In genomic region chr3:53656878-53657561, GRCm38 (mm10) we compare ENCODE assay signal across 9 mouse cellular contexts. TPM values are rescaled to one million over a fixed set of nuclear protein-coding genes. Genes with fewer than 3 reads are reported as not detected.
DNase-seq lines count a peak whose midpoint lies in the region; ATAC-seq and TF ChIP-seq lines count a peak whose summit lies in the region.
"Had no signal": no experiment of that assay in that cellular context is flagged by ENCODE, and none has a peak within 500 bp of the region (broad histone marks: within the 10 kb centered on the region; RNA-seq: fewer than 3 reads in every experiment).

Gene Frem2, minus strand, starts transcription at chr3:53657355.

- POLR2A ChIA-PET in Patski (lab: Charles Lee) = no interaction called here

- intact Hi-C loops in gastrocnemius, postnatal 14 days (cut with DNase I; ENCODE audit: low total_unique reads) = loop anchor here (2.0 kb wide), 1 partner anchor 66 kb away; no protein-coding TSS in a partner anchor
- intact Hi-C loops in left cerebral cortex, postnatal 14 days (cut with DNase I) = loop anchor here (5.0 kb wide), 2 partner anchors 65 to 130 kb away; no protein-coding TSS in a partner anchor

- CTCF ChIA-PET in Patski (lab: Charles Lee) = no interaction called here

- peaks cover 15% of the 10 kb centered on the region for H3K9me3 ChIP-seq in hindbrain, embryonic 16.5 days (ENCODE audit: control insufficient read depth, low read length)
- H3K9me3 ChIP-seq in stomach, embryonic 14.5 days (ENCODE audit: control insufficient read depth, low read depth, low read length) = peaks cover 25% of the 10 kb centered on the region

- no peak within 1 kb of the TSS for H3K27ac ChIP-seq in brown adipose tissue, adult 24 weeks (replicated peaks; ENCODE audit: low read depth, low read length)
- H3K27ac ChIP-seq in hindbrain, embryonic 16.5 days (ENCODE audit: low read depth, low read length) = no peak within 1 kb of the TSS; the same call in 1 of the 2 replicates
- peak within 1 kb of the TSS; percentile 74; the same call in 1 of the 2 replicates for H3K27ac ChIP-seq in stomach, embryonic 14.5 days (ENCODE audit: low read length)

- WGBS in hindbrain, embryonic 16.5 days = under 1% methylated on average over 34 of the region's 34 CpGs
- WGBS in stomach, embryonic 14.5 days = under 1% methylated on average over 34 of the region's 34 CpGs

- peak within 1 kb of the TSS; percentile 47 for H3K4me3 ChIP-seq in brown adipose tissue, adult 24 weeks (ENCODE audit: insufficient read depth, low read depth, low read length)
- H3K4me3 ChIP-seq in hindbrain, embryonic 16.5 days (ENCODE audit: low read length) = peak within 1 kb of the TSS; percentile 56
- H3K4me3 ChIP-seq in stomach, embryonic 14.5 days (ENCODE audit: low read depth, low read length) = peak within 1 kb of the TSS; percentile 59

- peak within 1 kb of the TSS; percentile 63 for H3K9ac ChIP-seq in hindbrain, embryonic 16.5 days (ENCODE audit: low read depth, low read length)
- H3K9ac ChIP-seq in stomach, embryonic 14.5 days (replicated peaks; ENCODE audit: low read depth, low read length) = peak within 1 kb of the TSS; percentile 45

- peak; percentile 63 for ATAC-seq in Patski
- ATAC-seq in hindbrain, embryonic 16.5 days = peak; percentile 92
- peak; percentile 95 for ATAC-seq in stomach, embryonic 14.5 days (ENCODE audit: insufficient number of reproducible peaks, insufficient read depth, low FRiP score, low read depth)
- no peak for ATAC-seq in monocyte, adult 5-6 weeks (replicated peaks; ENCODE audit: insufficient number of reproducible peaks, low FRiP score, low TSS enrichment, poor library complexity, severe bottlenecking)

- in situ Hi-C loops in Patski (cut with MboI; ENCODE audit: low pct_unique_long_range_greater_than_20kb) = no loop called here

- peak within 1 kb of the TSS; percentile 100 for H3K4me2 ChIP-seq in hindbrain, embryonic 16.5 days (ENCODE audit: low read length)
- H3K4me2 ChIP-seq in stomach, embryonic 14.5 days (replicated peaks; ENCODE audit: low read depth, low read length) = peak within 1 kb of the TSS; percentile 93

- no peak for DNase-seq in Patski (ENCODE audit: low read depth, low spot score)
- DNase-seq in gastrocnemius, postnatal 14 days = peak; percentile 60
- peak; percentile 63 to 69 for DNase-seq in left cerebral cortex, postnatal 14 days (ENCODE audit: low spot score in 2 of 2)
- DNase-seq in mesoderm, embryonic 11.5 days (ENCODE audit: low read depth, low spot score) = peak; percentile 87

- H3K27me3 ChIP-seq in Patski = peaks cover 57% of the 10 kb centered on the region
- H3K27me3 ChIP-seq in hindbrain, embryonic 16.5 days (replicated peaks; ENCODE audit: control insufficient read depth, insufficient read depth, low read length) = peaks cover 10% of the 10 kb centered on the region
- no peaks in the 10 kb centered on the region for H3K27me3 ChIP-seq in stomach, embryonic 14.5 days (ENCODE audit: control insufficient read depth, insufficient read depth, low read length)

- H3K36me3 ChIP-seq in hindbrain, embryonic 16.5 days (ENCODE audit: control insufficient read depth, insufficient read depth, low read length) = no peaks in the 10 kb centered on the region
- peaks cover 27% of the 10 kb centered on the region for H3K36me3 ChIP-seq in stomach, embryonic 14.5 days (ENCODE audit: control insufficient read depth, insufficient read depth, low read length)

- no peak for TF ChIP-seq CTCF in Patski (IDR thresholded peaks at IDR 0.05)

- H3K4me1 ChIP-seq in brown adipose tissue, adult 24 weeks (ENCODE audit: control insufficient read depth, insufficient read depth, insufficient read length, low read length) = no peaks in the 10 kb centered on the region; the same call in 1 of the 2 replicates
- peaks cover 20% of the 10 kb centered on the region for H3K4me1 ChIP-seq in hindbrain, embryonic 16.5 days (ENCODE audit: control insufficient read depth, insufficient read depth, low read depth, low read length)
- H3K4me1 ChIP-seq in stomach, embryonic 14.5 days (ENCODE audit: control insufficient read depth, insufficient read depth, low read length) = peaks cover 9% of the 10 kb centered on the region

RNA-seq across cellular contexts. Expression of gene Frem2, which starts in this region (rescaled TPM):
- 0.32 TPM for polyA plus RNA-seq in Patski (2021)
- not detected in 2 replicates for polyA plus RNA-seq in brown adipose tissue, adult 24 weeks (2012; ENCODE audit: insufficient read depth, insufficient read length, missing spikeins)
- total RNA-seq in gastrocnemius, postnatal 14 days (2021) = 1 to 10 TPM; 7.0 to 9.4 TPM
- polyA plus RNA-seq in hindbrain, embryonic 16.5 days (2015; fragmentation: Nextera tagmentation; extraction: Ambion mirVana) = 1.7 TPM in 2 replicates
- 1 to 10 TPM; 2.3 to 2.7 TPM for total RNA-seq in left cerebral cortex, postnatal 14 days (2021)
- polyA plus RNA-seq in stomach, embryonic 14.5 days (2014; fragmentation: Nextera tagmentation; extraction: Ambion mirVana) = 24.4 and 24.8 TPM in 2 replicates
- total RNA-seq in monocyte, adult 5-6 weeks (2017) = not detected in 3 replicates
- total RNA-seq: common myeloid progenitor, adult 5-6 weeks had no signal

Comparison
In these comparisons a context has a peak if more than half of its experiments do, and no peak if none do; other contexts are left out.
1. Peak in ATAC-seq in Patski; RNA of the gene not detected or under 1 TPM.